Mouse (Mus musculus) C2C12 (cell line): ENCODE data around the gene Raf1.

Experiments used
- CTCF ChIP-seq: IDR thresholded peaks from one replicate; pipeline ENCODE4 v1.5.1; 2011; ENCODE audit not compliant: control insufficient read depth, insufficient read depth, insufficient read length
- MAX ChIP-seq: IDR thresholded peaks from one replicate; pipeline ENCODE4 v1.6.1; 2011; ENCODE audit warnings: mild to moderate bottlenecking, control low read depth
- MYOG ChIP-seq: IDR thresholded peaks from one replicate; pipeline ENCODE4 v1.6.1; 2011; ENCODE audit not compliant: control insufficient read depth, insufficient read length; ENCODE audit errors: extremely low read depth

DNA sequence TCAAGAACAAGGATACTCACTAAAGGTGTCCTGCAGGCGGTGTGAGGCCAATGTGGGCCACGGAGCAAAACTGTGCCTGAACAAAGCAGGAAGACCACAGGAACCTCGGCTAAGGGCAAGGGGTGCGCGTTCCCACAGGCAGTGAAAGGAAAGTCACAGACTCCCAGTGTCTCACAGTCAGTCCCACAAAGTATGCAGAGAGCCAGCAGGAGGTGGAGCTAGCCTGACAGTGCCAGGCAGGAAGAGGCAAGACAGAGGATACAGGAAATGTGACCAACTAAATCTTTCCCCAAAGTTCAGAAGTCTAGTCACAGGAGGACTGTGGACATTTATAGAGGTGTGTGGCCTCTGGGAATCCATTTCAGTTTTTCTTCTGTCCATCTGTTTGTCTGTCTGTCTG, 26.5 kb upstream of the Raf1 start:
- TF ChIP-seq CTCF = no peak
- TF ChIP-seq MAX = no peak
- no peak for TF ChIP-seq MYOG
